Mouse (Mus musculus) lung, embryonic 14.5 days (tissue): ENCODE results near the gene Ankub1. TPM values are rescaled to one million over a fixed set of nuclear protein-coding genes. Genes with fewer than 3 reads are reported as not detected.

ENCODE experiments used
- ATAC-seq: fragments of 200-750 bp; cut with Nextera tagmentation; 2 replicates; pipeline ENCODE4 v1.8.0; 2017; ENCODE audit warnings: mild to moderate bottlenecking, moderate TSS enrichment, moderate library complexity; ENCODE audit not compliant: insufficient read depth
- DNase-seq: peaks from one replicate; pipeline ENCODE4 v3.0.0-alpha.2; 2015
- H3K27ac ChIP-seq: fragments of 300-500 bp; sonication (generic); 2 replicates; pipeline ENCODE4 v1.5.1; 2014; ENCODE audit warnings: low read depth, mild to moderate bottlenecking, moderate library complexity
- H3K27me3 ChIP-seq: fragments of 300-500 bp; sonication (generic); 2 replicates; pipeline ENCODE4 v1.6.1; 2014; ENCODE audit warnings: low read length, control low read depth; ENCODE audit not compliant: insufficient read depth
- H3K36me3 ChIP-seq: fragments of 300-500 bp; sonication (generic); 2 replicates; pipeline ENCODE4 v1.6.1; 2014; ENCODE audit warnings: control low read depth; ENCODE audit not compliant: insufficient read depth
- H3K4me1 ChIP-seq: fragments of 300-500 bp; sonication (generic); 2 replicates; pipeline ENCODE4 v1.6.1; 2014; ENCODE audit warnings: antibody characterized with exemption, control low read depth; ENCODE audit not compliant: insufficient read depth
- H3K4me2 ChIP-seq: fragments of 300-500 bp; sonication (generic); 2 replicates; pipeline ENCODE4 v1.6.1; 2014; ENCODE audit warnings: mild to moderate bottlenecking
- H3K4me3 ChIP-seq: fragments of 300-500 bp; sonication (generic); 2 replicates; pipeline ENCODE4 v1.5.1; 2014; ENCODE audit warnings: low read depth, low read length
- H3K9ac ChIP-seq: fragments of 300-500 bp; sonication (generic); 2 replicates; pipeline ENCODE4 v1.6.1; 2014
- H3K9me3 ChIP-seq: fragments of 300-500 bp; sonication (generic); 2 replicates; pipeline ENCODE4 v1.6.1; 2016; ENCODE audit warnings: low read depth, low read length, control low read depth
- CTCF ChIP-seq: IDR thresholded peaks from 2 replicates; pipeline ENCODE4 v1.5.1; 2016; ENCODE audit warnings: antibody characterized with exemption, low read depth
- WGBS: fragments of 180-500 bp; shearing (Covaris S2); extraction: QIAGEN DNeasy Blood & Tissue Kit; methylation state at CpG from one replicate; pipeline ENCODE4 v1.1.7; 2014; 5-methylcytosine and 5-hydroxymethylcytosine counted together
- polyA plus RNA-seq: library from polyadenylated mRNA; unstranded; fragments of >200 nt; fragmentation: Nextera tagmentation; extraction: Ambion mirVana; gene quantifications from 2 replicates; pipeline ENCODE4 v1.2.1, GENCODE M21; 2014

Ankub1 gene
- polyA plus RNA-seq, 1 experiment from 2014 or later = not detected

GRCm38 (mm10) chr3:57696779-57697178 is 4.2 kb upstream of the Ankub1 start:
- H3K27ac ChIP-seq = no peak overlapping the region
- H3K4me2 ChIP-seq = no peak overlapping the region
- H3K9me3 ChIP-seq = no peaks in the 10 kb centered on the region
- H3K27me3 ChIP-seq = no peaks in the 10 kb centered on the region
- no peak for DNase-seq
- no peaks in the 10 kb centered on the region for H3K4me1 ChIP-seq
- H3K9ac ChIP-seq = no peak overlapping the region
- no peak for TF ChIP-seq CTCF
- H3K36me3 ChIP-seq = no peaks in the 10 kb centered on the region
- ATAC-seq = no peak
- 90% methylated on average over 9 of the region's 9 CpGs for WGBS
- H3K4me3 ChIP-seq = no peak overlapping the region

- no peak for TF ChIP-seq CTCF
- Histone ChIP-seq H3K9me3 (no peaks in the 10 kb centered on the region), H3K36me3 (no peaks in the 10 kb centered on the region), H3K4me2 (no peak overlapping the region), H3K27ac (no peak overlapping the region), H3K4me3 (no peak overlapping the region), H3K4me1 (no peaks in the 10 kb centered on the region), H3K9ac (no peak overlapping the region), H3K27me3 (no peaks in the 10 kb centered on the region)
- 86% methylated on average over 4 of the region's 4 CpGs for WGBS
- no peak for DNase-seq
- no peak for ATAC-seq
Measured at GRCm38 (mm10) chr3:57696249-57696648, 3.6 kb upstream of the Ankub1 start.

- no peaks in the 10 kb centered on the region for H3K4me1 ChIP-seq
- H3K4me2 ChIP-seq = no peak overlapping the region
- no peak overlapping the region for H3K9ac ChIP-seq
- H3K27me3 ChIP-seq = no peaks in the 10 kb centered on the region
- H3K27ac ChIP-seq = no peak overlapping the region
- DNase-seq (no peak), ATAC-seq (no peak)
- H3K4me3 ChIP-seq = no peak overlapping the region
- 75% methylated on average over 4 of the region's 4 CpGs for WGBS
- H3K9me3 ChIP-seq = no peaks in the 10 kb centered on the region
- no peak for TF ChIP-seq CTCF
- H3K36me3 ChIP-seq = no peaks in the 10 kb centered on the region
Measured at GRCm38 (mm10) chr3:57691772-57692171, 827 bp downstream of the Ankub1 start.

- H3K4me3 ChIP-seq = no peak overlapping the region
- no peak for TF ChIP-seq CTCF
- no peaks in the 10 kb centered on the region for H3K9me3 ChIP-seq
- DNase-seq (no peak), ATAC-seq (no peak)
- no peak overlapping the region for H3K27ac ChIP-seq
- no peak overlapping the region for H3K9ac ChIP-seq
- H3K36me3 ChIP-seq = no peaks in the 10 kb centered on the region
- no peaks in the 10 kb centered on the region for H3K27me3 ChIP-seq
- H3K4me1 ChIP-seq = no peaks in the 10 kb centered on the region; the same call in 1 of the 2 replicates
- H3K4me2 ChIP-seq = no peak overlapping the region
Measured at GRCm38 (mm10) chr3:57677786-57678185, 14.8 kb downstream of the Ankub1 start.

DNA sequence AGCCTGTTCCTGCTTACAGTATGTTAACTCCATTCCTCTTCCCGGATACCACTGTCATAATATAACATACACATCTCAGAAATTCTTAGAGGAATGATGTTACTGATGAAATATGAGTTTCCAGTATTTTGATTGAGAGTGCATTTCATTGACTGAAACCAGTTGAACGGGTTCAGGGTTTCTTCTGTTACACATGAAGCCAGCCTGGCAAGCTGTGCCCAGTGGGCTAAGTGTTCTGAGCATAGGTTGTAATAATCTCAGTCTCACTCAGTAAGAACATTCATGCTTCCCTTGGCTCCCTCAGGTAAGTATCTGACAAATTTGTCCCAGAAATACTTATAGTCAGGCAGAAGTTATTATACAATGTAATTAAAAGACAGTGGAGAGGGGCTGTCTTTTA is 18.5 kb downstream of the Ankub1 start:
- Histone ChIP-seq H3K4me3 (no peak overlapping the region), H3K4me1 (no peaks in the 10 kb centered on the region; the same call in 1 of the 2 replicates), H3K9me3 (no peaks in the 10 kb centered on the region), H3K9ac (no peak overlapping the region), H3K4me2 (no peak overlapping the region), H3K27ac (no peak overlapping the region), H3K27me3 (no peaks in the 10 kb centered on the region), H3K36me3 (no peaks in the 10 kb centered on the region)
- DNase-seq = peak; percentile 30
- WGBS = 72% methylated on average over 2 of the region's 2 CpGs
- TF ChIP-seq CTCF = no peak
- no peak for ATAC-seq

GRCm38 (mm10) chr3:57673586-57673985 is 19.0 kb downstream of the Ankub1 start:
- 68% methylated on average over 4 of the region's 4 CpGs for WGBS
- no peak for ATAC-seq
- TF ChIP-seq CTCF = no peak
- Histone ChIP-seq H3K4me3 (no peak overlapping the region), H3K9me3 (no peaks in the 10 kb centered on the region), H3K9ac (no peak overlapping the region), H3K27ac (no peak overlapping the region), H3K27me3 (no peaks in the 10 kb centered on the region), H3K4me1 (no peaks in the 10 kb centered on the region; the same call in 1 of the 2 replicates), H3K36me3 (no peaks in the 10 kb centered on the region), H3K4me2 (no peak overlapping the region)
- peak; percentile 30 for DNase-seq

DNA sequence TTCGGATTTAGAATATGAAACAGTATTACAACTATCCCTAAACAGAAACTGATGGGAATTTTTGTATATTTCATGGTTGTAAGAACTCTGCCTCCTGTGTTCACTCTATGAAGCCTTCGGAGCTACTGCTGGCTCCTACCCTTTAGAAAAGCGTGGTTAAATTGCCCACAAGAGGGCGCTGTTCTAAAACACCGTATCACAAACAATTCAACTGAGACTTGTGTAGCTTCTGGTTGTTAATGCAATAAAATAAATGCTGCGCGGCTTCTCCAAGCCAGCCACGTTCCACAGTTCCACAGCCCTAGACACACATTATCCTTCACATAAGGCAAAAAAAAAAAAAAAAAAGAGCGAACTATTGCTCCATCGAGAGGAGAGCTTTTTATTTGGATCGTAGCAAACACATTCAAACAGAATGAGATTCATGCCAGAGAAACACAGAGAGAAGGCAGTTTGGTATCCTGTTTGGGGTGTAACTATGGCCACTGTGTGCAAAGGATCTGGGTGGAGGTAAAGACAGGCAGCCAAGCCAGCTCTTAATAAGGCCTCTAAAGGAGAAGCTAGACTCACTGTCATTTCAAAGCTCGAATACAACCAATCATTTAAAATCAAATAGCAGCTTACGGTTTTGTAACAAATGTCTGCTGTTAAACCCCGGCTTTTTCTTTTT is 25.4 kb downstream of the Ankub1 start:
- Histone ChIP-seq H3K4me3 (no peak overlapping the region), H3K27ac (no peak overlapping the region), H3K36me3 (no peaks in the 10 kb centered on the region), H3K9me3 (no peaks in the 10 kb centered on the region), H3K27me3 (no peaks in the 10 kb centered on the region), H3K4me2 (peak overlapping the region; percentile 49), H3K4me1 (no peaks in the 10 kb centered on the region), H3K9ac (no peak overlapping the region)
- DNase-seq (peak; percentile 96), ATAC-seq (peak; percentile 72)
- 27% methylated on average over 14 of the region's 14 CpGs for WGBS
- peak; percentile 78 for TF ChIP-seq CTCF
